Mouse (Mus musculus): Measurements from ENCODE around the gene Blvrb. TPM values are rescaled to one million over a fixed set of nuclear protein-coding genes. Genes with fewer than 3 reads are reported as not detected.
A peak's percentile ranks its signal among the peaks of the same experiment; 100 is the strongest.

The Blvrb gene
- polyA plus RNA-seq, 1 experiment from 2014 or later: 84.7 TPM

- peaks cover 11% of the 10 kb centered on the region for H3K9me3 ChIP-seq
- no peak overlapping the region for H3K4me2 ChIP-seq
- H3K9ac ChIP-seq: no peak overlapping the region
- no peaks in the 10 kb centered on the region for H3K36me3 ChIP-seq
- WGBS: 86% methylated on average over 1 of the region's 1 CpGs
- no peaks in the 10 kb centered on the region for H3K27me3 ChIP-seq (replicated peaks)
- H3K27ac ChIP-seq (replicated peaks): no peak overlapping the region
- no peak for ATAC-seq (ENCODE audit: extremely low read depth, insufficient number of reproducible peaks, low FRiP score, low TSS enrichment)
- H3K4me3 ChIP-seq: no peak overlapping the region
- no peaks in the 10 kb centered on the region for H3K4me1 ChIP-seq
Measured at GRCm38 (mm10) chr7:27427387-27427786, 20.4 kb upstream of the Blvrb start.

DNA sequence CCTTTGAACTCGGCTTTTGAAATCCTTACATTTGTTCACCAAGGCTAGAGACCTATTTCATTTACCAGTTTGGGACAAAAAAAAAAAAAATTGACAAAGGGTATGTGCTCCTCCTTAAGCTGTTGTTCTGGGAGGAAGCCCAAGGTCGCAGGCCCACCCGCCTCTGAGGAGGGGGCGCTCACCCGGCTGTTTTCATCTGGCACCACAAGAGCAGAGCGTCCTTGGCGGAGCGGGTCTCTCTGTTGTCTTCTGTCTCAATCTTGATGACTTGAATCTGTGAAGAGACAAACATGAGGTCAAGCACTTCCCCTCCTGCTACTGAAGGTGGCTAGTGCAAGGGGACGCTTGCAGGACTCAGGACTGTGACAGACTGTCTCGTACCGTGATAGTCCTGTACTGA lies 19.8 kb upstream of the Blvrb start:
- Histone ChIP-seq H3K27me3 (replicated peaks) (peaks cover 4% of the 10 kb centered on the region), H3K4me3 (no peak overlapping the region), H3K9ac (no peak overlapping the region), H3K9me3 (peaks cover 11% of the 10 kb centered on the region), H3K4me1 (no peaks in the 10 kb centered on the region), H3K4me2 (no peak overlapping the region), H3K36me3 (no peaks in the 10 kb centered on the region), H3K27ac (replicated peaks) (no peak overlapping the region)
- no peak for ATAC-seq (ENCODE audit: extremely low read depth, insufficient number of reproducible peaks, low FRiP score, low TSS enrichment)
- 70% methylated on average over 11 of the region's 11 CpGs for WGBS

DNA sequence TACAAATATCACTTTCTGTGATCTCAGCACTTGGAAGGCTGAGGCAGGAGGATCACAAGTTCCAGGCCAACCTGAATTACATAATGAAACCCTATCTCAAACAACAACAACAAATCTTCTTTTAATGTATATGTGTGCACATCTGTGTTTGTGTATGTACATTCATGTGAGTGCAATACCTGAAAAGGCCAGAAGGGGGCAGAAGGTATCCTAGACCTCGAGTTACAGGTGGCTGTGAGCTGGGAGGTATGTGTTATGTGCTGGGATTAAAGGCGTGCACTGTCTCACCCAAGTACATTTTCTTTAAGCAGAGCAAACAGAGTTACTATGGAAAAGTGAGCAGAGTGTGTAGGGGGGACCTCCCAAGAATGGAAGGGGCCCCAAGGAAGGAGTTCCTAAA lies 18.6 kb upstream of the Blvrb start:
- H3K4me1 ChIP-seq: no peaks in the 10 kb centered on the region
- H3K27me3 ChIP-seq (replicated peaks): peaks cover 15% of the 10 kb centered on the region
- H3K9me3 ChIP-seq: peaks cover 11% of the 10 kb centered on the region
- H3K4me2 ChIP-seq: no peak overlapping the region
- no peak overlapping the region for H3K9ac ChIP-seq
- H3K27ac ChIP-seq (replicated peaks): no peak overlapping the region
- WGBS: 57% methylated on average over 2 of the region's 2 CpGs
- no peak for ATAC-seq (ENCODE audit: extremely low read depth, insufficient number of reproducible peaks, low FRiP score, low TSS enrichment)
- no peaks in the 10 kb centered on the region for H3K36me3 ChIP-seq
- no peak overlapping the region for H3K4me3 ChIP-seq

- no peak for ATAC-seq (ENCODE audit: extremely low read depth, insufficient number of reproducible peaks, low FRiP score, low TSS enrichment)
- Histone ChIP-seq H3K27ac (replicated peaks) (no peak overlapping the region), H3K27me3 (replicated peaks) (peaks cover 39% of the 10 kb centered on the region), H3K4me2 (no peak overlapping the region), H3K4me3 (no peak overlapping the region), H3K9ac (no peak overlapping the region), H3K36me3 (no peaks in the 10 kb centered on the region), H3K9me3 (peaks cover 11% of the 10 kb centered on the region), H3K4me1 (no peaks in the 10 kb centered on the region)
- WGBS: 20% methylated on average over 10 of the region's 10 CpGs
Measured at GRCm38 (mm10) chr7:27433349-27433748, 14.4 kb upstream of the Blvrb start.

DNA sequence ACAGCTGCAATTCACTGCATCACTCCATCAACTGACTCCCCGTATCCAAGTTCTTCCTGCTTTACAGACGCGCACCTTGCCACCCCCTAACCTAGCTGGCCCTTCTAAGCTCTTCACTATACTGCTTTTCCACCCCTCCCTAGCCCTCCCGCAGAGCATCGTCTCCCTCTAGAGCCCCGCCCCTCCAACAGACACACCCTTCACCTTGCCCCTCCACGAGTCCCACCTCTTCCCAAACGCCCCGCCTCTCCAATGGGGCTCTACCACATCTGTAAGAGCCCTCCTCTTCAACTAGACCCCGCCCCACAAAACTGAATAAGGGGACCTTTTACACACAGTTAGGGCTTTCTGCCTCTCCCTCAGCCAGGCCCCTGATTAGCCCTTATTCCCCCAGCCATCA lies 14.0 kb upstream of the Blvrb start:
- no peaks in the 10 kb centered on the region for H3K36me3 ChIP-seq
- H3K4me1 ChIP-seq: no peaks in the 10 kb centered on the region
- H3K9ac ChIP-seq: no peak overlapping the region
- peaks cover 39% of the 10 kb centered on the region for H3K27me3 ChIP-seq (replicated peaks)
- no peak overlapping the region for H3K4me2 ChIP-seq
- ATAC-seq (ENCODE audit: extremely low read depth, insufficient number of reproducible peaks, low FRiP score, low TSS enrichment): no peak
- 9% methylated on average over 10 of the region's 10 CpGs for WGBS
- peaks cover 8% of the 10 kb centered on the region for H3K9me3 ChIP-seq
- no peak overlapping the region for H3K27ac ChIP-seq (replicated peaks)
- no peak overlapping the region for H3K4me3 ChIP-seq

- Histone ChIP-seq H3K36me3 (no peaks in the 10 kb centered on the region), H3K4me1 (no peaks in the 10 kb centered on the region), H3K4me3 (no peak overlapping the region), H3K27me3 (replicated peaks) (peaks cover 39% of the 10 kb centered on the region), H3K27ac (replicated peaks) (no peak overlapping the region), H3K9me3 (no peaks in the 10 kb centered on the region), H3K9ac (no peak overlapping the region), H3K4me2 (no peak overlapping the region)
- ATAC-seq (ENCODE audit: extremely low read depth, insufficient number of reproducible peaks, low FRiP score, low TSS enrichment): no peak
- 55% methylated on average over 5 of the region's 5 CpGs for WGBS
Measured at GRCm38 (mm10) chr7:27437544-27437943, 10.2 kb upstream of the Blvrb start.

GRCm38 (mm10) chr7:27440014-27440413 lies 7.8 kb upstream of the Blvrb start:
- no peaks in the 10 kb centered on the region for H3K36me3 ChIP-seq
- 74% methylated on average over 4 of the region's 4 CpGs for WGBS
- no peaks in the 10 kb centered on the region for H3K4me1 ChIP-seq
- no peak overlapping the region for H3K9ac ChIP-seq
- no peak overlapping the region for H3K27ac ChIP-seq (replicated peaks)
- H3K9me3 ChIP-seq: no peaks in the 10 kb centered on the region
- peaks cover 23% of the 10 kb centered on the region for H3K27me3 ChIP-seq (replicated peaks)
- ATAC-seq (ENCODE audit: extremely low read depth, insufficient number of reproducible peaks, low FRiP score, low TSS enrichment): no peak
- H3K4me3 ChIP-seq: no peak overlapping the region
- H3K4me2 ChIP-seq: no peak overlapping the region

- no peaks in the 10 kb centered on the region for H3K36me3 ChIP-seq
- H3K4me3 ChIP-seq: peak overlapping the region; percentile 71
- H3K9ac ChIP-seq: peak overlapping the region; percentile 81
- H3K9me3 ChIP-seq: no peaks in the 10 kb centered on the region
- peaks cover 31% of the 10 kb centered on the region for H3K27me3 ChIP-seq (replicated peaks)
- H3K4me2 ChIP-seq: peak overlapping the region; percentile 98
- no peak overlapping the region for H3K27ac ChIP-seq (replicated peaks)
- WGBS: 4% methylated on average over 15 of the region's 18 CpGs
- H3K4me1 ChIP-seq: peaks cover 28% of the 10 kb centered on the region
- ATAC-seq (ENCODE audit: extremely low read depth, insufficient number of reproducible peaks, low FRiP score, low TSS enrichment): no peak
Measured at GRCm38 (mm10) chr7:27446051-27446450, 1.7 kb upstream of the Blvrb start.

GRCm38 (mm10) chr7:27446521-27447418 lies 1.0 kb upstream of the Blvrb start:
- 8% methylated on average over 50 of the region's 53 CpGs for WGBS
- Histone ChIP-seq H3K27ac (replicated peaks) (no peak overlapping the region), H3K4me1 (peaks cover 28% of the 10 kb centered on the region), H3K36me3 (no peaks in the 10 kb centered on the region), H3K9me3 (no peaks in the 10 kb centered on the region), H3K4me3 (peak overlapping the region; percentile 71), H3K9ac (peak overlapping the region; percentile 81), H3K4me2 (peak overlapping the region; percentile 98), H3K27me3 (replicated peaks) (peaks cover 31% of the 10 kb centered on the region)
- ATAC-seq (ENCODE audit: extremely low read depth, insufficient number of reproducible peaks, low FRiP score, low TSS enrichment): no peak

- 47% methylated on average over 15 of the region's 15 CpGs for WGBS
- peak overlapping the region; percentile 84 for H3K9ac ChIP-seq
- H3K4me2 ChIP-seq: peak overlapping the region; percentile 98
- ATAC-seq (ENCODE audit: extremely low read depth, insufficient number of reproducible peaks, low FRiP score, low TSS enrichment): no peak
- H3K9me3 ChIP-seq: no peaks in the 10 kb centered on the region
- H3K4me3 ChIP-seq: peak overlapping the region; percentile 71
- peaks cover 31% of the 10 kb centered on the region for H3K27me3 ChIP-seq (replicated peaks)
- H3K27ac ChIP-seq (replicated peaks): peak overlapping the region; percentile 79
- no peaks in the 10 kb centered on the region for H3K36me3 ChIP-seq
- peaks cover 28% of the 10 kb centered on the region for H3K4me1 ChIP-seq
Measured at GRCm38 (mm10) chr7:27448421-27449206, 836 bp downstream of the Blvrb start.

DNA sequence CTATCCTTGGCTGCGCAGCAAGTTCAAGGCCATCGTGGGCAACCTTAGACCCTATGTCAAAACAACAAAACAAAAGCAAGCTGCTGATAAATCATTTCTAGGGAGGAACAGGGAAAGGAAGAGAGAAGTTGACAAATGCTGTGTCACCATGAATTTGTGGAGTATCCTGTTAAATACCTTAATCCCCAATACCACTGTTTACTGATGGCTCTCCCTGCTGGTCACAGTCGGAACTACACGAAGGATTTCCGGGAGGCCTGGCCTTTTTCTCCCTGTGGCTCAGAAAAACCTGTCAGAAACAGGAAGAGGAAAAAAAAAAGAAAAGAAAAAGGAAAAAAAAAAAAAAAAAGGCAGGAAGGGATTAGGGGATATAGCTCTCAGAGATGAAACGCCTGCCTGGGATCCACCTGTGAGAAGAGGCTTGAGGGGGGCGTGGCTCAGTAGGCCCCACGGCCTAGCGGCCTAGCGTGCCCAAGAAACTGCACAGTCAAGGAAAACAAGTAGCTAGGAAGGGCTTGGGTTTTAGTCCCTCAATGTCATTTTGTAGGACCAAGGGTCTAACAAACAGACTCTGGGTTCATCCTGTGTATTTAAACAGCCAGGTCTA lies 1.6 kb downstream of the Blvrb start:
- Histone ChIP-seq H3K27ac (replicated peaks) (peak overlapping the region; percentile 79), H3K4me3 (peak overlapping the region; percentile 71)

More for the DNA sequence above, 1.6 kb downstream of the Blvrb start:
- Histone ChIP-seq H3K36me3 (no peaks in the 10 kb centered on the region), H3K9ac (peak overlapping the region; percentile 8; the same call in 1 of the 2 replicates), H3K27me3 (replicated peaks) (peaks cover 30% of the 10 kb centered on the region), H3K4me2 (peak overlapping the region; percentile 98), H3K9me3 (no peaks in the 10 kb centered on the region), H3K4me1 (peaks cover 29% of the 10 kb centered on the region)
- no peak for ATAC-seq (ENCODE audit: extremely low read depth, insufficient number of reproducible peaks, low FRiP score, low TSS enrichment)
- WGBS: 56% methylated on average over 10 of the region's 10 CpGs
